ENCODE assay signal across 1 mouse cellular context in genomic region chr17:83706116-83706593, GRCm38 (mm10).
TF ChIP-seq lines count a peak whose summit lies in the region.

Gene Mta3, plus strand, starts transcription at chr17:83706163.

TF ChIP-seq in myocyte, 11 proteins besides CTCF, POLR2A, EP300 and RAD21 (continued from another document):
- TF ChIP-seq TCF12 (IDR thresholded peaks at IDR 0.05; ENCODE audit: insufficient read depth, poor library complexity, severe bottlenecking): no peak
- no peak for TF ChIP-seq MAX (IDR thresholded peaks at IDR 0.05; ENCODE audit: low read depth)
TF ChIP-seq in myocyte: peak in this region for 0.
